Mouse (Mus musculus) kidney, adult 9 months (tissue): ENCODE results near the gene Pxn.
"Not testable (repeated sequence)": the region's sequence is repeated elsewhere in the genome, so short reads cannot be mapped to it uniquely, and the experiment has no call there.

Experiments
- DNase-seq: peaks from one replicate; pipeline ENCODE4 v3.0.0; 2022

Pxn gene

GRCm38 (mm10) chr5:115487353-115487752, 19.1 kb upstream of the Pxn start:
- DNase-seq, result peak; percentile 12

DNA sequence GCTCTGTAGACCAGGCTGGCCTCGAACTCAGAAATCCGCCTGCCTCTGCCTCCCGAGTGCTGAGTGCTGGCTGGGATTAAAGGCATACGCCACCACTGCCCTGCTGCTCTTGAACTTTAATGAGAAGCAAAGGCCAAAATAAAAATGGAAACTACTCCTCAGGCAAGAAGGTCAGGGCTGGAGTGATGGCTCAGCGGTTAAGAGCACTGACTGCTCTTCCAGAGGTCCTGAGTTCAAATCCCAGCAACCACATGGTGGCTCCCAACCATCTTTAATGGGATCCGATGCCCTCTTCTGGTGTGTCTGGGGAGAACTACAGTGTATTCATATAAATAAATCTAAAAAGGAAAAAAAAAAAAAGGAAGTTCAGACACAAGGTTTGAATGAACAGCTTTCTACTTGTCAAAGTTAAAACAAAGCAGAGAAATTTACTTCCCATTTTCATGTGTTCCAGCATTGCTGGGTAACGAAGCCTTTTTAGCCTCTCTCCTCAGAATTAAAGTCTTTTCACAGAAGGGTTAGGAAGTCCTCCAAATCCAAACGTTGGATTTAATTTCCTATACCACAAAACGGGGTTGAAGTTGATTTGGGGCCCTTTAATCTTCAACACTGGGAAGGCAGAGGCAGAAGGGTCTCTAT, 18.4 kb upstream of the Pxn start:
- peak; percentile 18 for DNase-seq

DNA sequence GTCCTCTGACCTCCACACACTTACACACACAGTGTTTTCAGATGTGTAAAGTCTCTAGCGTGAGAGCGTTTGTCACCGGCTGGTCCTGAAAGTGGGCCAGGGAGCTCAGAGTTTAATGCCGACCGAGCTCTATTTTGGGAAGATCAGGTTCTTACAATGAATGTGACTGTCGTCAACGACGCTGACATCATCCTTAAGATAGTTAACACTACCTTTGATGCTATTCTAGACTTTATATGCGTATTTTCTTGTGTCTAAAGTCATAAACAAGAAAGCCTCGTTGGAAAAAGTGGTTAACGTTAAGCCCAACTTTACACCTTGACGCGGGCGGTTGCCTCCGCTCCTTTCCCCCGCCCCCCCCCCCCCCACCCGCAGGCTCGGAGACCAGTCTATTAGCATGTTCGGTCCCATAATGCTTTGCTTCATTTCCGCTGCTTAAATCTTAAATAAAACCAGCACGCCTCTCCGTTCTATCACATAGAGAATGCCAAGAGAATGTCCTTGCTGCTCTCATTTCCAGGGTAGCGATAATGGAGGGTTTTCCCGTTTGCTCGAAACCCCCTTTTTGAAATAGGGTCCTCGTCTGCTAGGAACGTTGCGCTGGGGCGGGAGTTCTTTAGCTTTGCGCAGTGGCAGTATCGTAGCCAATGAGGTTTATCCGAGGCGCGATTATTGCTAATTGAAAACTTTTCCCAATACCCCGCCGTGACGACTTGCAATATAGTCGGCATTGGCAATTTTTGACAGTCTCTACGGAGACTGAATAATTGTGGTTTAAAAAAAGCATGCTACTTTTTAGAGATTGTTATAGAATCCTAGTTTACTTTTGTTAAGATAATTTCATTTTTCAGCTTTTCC, 17.4 kb upstream of the Pxn start:
- peak; percentile 86 for DNase-seq

DNA sequence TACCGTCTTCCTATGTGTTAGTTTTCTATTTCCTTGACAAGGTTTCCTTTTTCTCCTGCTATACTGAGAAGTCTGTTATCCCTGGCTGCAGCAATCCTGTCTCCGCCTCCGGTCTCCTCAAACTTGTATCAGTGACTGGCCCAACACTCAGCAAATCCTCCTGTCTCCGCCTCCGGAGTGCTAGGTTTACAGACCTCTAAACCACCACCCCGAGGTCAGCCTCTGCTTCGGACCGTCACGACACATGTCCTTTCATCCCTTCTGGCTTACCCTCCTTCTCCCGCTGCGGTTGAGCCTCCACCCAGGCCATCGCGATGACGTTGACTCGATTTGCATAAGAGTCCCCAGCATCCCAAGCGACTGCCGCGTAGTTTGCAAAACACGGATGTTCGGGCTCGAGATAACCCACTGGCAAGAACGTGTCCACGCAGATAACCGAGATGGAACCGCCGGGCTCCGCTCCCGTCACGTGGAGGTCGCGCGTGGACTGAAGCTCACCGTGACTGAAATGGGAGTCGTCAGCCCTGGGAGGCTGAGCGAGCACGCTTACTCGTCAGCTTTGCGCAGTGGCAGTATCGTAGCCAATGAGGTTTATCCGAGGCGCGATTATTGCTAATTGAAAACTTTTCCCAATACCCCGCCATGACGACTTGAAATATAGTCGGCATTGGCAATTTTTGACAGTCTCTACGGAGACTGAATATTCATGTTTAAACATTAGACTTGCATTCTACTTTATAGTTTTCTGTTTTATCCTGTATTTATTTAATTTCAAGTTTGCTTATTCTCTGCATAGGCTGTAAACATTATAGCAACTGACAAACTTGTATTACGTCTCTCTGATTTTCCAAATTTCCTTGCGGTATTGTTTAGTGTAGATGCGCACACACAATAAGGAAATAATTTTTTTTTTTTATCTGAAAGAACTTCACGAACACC, 16.5 kb upstream of the Pxn start:
- peak; percentile 93 for DNase-seq

DNA sequence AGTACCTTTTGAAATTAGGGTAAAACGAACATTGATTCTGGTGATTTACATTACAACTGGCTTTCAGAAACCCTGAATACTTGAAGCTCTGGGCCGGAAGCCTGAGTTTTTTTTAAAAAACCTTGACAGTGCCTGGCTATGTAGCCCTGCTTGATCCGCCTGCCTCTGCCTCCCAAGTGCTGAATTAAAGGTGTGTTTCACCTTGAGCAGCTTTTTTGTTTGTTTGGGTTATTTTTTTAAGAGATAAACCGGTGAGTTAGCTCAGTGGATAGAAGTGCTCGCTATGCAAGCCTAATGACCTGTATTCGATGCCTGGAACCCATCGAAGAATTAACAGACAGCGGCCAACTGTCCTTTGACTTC, 15.9 kb upstream of the Pxn start:
- no peak for DNase-seq

DNA sequence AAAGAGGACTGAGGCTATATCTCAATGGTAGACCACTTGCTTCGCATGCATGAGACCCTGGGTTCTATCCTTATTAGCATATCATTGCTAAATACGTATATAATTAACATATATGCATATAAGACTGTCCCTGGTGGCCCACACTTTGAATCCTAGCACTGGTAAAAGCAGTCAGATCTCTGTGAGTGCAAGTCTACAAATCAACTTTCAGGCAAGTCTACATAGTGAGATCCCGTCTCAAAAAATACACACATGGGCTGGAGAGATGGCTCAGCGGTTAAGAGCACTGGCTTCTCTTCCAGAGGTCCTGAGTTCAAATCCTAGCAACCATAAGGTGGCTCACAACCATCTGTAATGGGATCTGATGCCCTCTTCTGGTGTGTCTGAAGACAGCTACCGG, 15.4 kb upstream of the Pxn start:
- peak; percentile 22 for DNase-seq

DNA sequence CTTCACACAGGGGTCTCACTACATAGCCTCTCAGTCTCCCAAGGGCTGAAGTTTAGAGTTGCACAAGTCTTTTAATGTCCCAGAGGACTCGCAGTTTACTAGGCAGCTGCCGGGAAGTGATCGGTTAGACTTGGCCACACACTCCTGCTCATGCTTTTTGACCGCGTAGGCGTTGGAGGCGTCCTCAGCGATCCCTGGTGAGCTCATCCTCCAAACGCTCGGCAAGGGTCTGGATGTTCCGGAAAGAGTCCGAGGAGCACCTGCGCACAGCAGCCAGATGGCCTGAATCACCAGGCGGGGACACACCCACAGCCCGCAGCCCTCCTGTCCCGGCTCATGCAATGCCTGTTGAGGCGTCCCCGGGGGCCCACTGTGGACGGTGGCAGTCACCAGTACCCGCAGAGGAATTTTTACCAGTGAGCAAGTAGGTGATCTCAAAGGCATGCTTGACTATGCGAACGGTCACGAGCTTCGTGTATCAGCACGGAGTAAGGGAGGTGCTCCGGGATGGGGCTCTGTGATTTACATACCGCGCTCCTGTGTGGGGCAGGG, 14.6 kb upstream of the Pxn start:
- peak; percentile 63 for DNase-seq

- no peak for DNase-seq
Measured at GRCm38 (mm10) chr5:115492711-115493335, 13.7 kb upstream of the Pxn start.

DNA sequence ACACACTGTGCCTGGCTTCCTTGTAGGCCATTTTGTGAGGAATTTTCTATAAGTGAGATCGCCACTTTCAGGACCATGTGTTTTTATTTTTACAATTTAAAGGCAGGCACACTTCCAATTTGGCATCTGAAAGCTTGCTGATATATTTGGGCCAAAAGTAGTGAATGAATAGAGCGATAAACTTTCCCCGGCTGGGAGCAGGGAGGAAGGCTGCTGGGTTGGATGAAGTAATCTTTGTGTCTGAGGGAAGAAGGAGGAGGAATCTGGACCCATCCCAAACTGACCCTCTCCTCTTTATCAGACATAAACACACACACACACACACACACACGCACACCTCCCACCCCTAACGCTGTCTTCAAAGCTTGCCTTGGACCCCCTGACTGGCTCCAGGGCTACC, 13.0 kb upstream of the Pxn start:
- DNase-seq, result no peak

GRCm38 (mm10) chr5:115495618-115496017, 10.9 kb upstream of the Pxn start:
- not testable (repeated sequence) for DNase-seq

GRCm38 (mm10) chr5:115497033-115497432, 9.4 kb upstream of the Pxn start:
- no peak for DNase-seq

DNA sequence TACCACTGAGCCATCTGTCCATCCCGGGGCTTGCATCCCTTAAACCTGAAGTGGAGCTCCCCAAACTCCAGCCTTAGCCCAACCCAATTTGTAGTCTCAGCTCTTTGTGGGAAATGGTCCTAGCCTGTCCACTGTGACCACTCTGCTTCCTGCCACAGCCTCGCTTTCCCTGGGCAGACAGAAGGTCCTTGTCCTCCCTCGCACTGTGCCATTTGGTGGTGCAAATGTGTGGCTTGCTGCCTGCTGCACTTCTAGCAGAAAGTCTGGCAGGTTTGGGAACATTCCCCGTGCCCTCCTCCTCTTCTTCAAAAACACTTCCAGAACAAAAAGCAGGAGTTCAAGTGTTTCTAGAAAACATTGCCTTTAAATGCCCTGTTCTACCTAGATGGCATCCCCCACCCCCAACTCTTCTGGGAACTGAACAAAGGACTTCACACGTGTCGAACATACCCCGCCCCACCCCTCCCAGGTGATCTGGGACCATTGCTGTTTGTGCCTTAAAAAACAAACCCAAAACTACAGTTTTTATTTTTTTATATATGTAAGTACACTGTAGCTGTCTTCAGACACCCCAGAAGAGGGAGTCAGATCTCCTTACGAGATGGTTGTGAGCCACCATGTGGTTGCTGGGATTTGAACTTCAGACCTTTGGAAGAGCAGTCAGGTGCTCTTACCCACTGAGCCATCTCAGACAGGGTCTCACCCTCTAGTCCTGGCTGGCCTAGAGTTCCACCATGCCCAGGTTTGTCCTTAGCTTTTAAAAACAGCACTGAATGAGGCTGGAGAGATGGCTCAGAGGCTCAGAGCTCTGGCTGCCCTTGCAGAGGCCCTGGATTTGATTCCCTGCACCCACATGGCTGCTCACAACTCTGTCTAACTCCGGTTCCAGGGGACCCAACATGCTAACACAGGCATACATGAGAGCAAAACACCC, 7.9 kb upstream of the Pxn start:
- DNase-seq, result no peak

DNA sequence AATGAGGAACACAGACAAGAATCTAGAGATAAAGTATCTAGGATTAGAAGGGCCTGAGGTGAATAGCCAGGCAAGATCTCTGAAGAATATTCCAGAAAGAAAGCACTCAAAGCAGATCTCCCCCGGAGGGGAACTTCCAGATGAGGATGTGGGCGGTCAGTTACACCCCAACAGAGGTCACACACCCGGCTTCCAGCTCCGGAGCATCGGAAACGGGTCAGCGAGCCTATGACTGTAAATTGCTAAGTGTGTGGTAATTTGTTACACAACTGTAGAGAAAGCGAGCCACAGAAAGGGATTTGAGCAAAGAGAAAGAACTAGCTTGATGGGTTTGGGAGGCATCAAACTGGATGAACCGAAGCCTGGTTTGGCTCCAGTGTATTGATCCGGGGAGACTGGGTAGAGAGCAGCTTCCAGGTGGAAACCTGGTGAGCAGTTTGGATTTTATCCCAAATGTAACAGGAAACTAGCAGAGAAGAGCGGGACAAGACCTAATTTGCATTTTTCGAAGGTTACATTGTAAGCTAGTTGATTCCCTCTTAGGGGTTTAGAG, 6.0 kb upstream of the Pxn start:
- peak; percentile 69 for DNase-seq

DNA sequence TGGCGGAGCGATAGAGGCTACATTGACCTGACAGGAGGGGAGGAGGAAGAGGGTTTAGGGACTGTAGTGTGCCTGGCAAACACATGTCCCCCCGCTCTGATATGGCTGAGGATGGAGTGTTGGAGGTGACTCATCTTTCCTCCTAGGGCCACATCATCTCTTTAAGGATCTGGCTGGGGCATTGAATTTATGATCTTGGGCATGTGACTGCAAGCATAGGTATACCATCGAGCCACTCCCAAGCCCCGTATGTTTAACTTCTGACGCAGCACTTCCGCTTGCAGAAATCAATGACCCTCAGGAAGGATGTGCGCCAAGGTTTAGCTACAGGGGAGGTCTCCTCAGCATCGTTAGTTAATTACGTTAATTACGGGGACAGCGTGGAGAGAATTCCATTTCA, 3.4 kb upstream of the Pxn start:
- no peak for DNase-seq

- not testable (repeated sequence) for DNase-seq
Measured at GRCm38 (mm10) chr5:115505617-115506016, 859 bp upstream of the Pxn start.

DNA sequence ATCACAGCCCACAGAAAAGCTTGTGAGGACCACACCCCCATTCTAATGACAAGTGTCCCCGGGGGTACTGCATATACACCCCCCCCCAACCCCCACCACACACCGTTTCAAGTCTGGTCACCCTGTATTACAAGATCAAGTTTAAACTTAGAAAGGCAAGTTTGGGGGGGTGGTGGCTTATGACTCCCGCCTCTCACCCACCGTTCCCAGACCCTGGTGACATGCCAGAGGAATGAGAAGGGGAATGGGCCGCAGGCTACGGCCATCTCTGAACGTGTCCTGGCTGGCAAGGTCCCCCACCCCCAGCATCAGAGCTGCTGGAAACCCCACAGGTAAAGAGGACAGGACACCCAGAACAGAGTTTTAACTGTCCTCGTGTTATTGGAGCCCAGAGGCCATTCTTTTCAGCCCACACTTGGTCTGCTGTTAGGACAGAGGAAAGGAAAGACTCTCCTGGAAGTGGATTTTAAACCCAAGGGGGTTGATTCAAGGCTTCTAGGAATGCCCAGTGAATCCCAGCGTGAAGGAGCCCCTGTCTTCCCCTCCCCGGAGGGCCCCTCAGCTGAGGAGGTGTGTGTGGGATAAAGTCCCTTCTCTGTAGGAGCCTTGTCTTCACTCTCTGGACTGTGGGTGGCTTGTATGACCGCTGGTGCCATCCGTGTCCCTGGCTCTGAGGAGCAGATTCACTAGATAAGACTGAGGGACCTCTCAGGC, 948 bp downstream of the Pxn start:
- no peak for DNase-seq

DNA sequence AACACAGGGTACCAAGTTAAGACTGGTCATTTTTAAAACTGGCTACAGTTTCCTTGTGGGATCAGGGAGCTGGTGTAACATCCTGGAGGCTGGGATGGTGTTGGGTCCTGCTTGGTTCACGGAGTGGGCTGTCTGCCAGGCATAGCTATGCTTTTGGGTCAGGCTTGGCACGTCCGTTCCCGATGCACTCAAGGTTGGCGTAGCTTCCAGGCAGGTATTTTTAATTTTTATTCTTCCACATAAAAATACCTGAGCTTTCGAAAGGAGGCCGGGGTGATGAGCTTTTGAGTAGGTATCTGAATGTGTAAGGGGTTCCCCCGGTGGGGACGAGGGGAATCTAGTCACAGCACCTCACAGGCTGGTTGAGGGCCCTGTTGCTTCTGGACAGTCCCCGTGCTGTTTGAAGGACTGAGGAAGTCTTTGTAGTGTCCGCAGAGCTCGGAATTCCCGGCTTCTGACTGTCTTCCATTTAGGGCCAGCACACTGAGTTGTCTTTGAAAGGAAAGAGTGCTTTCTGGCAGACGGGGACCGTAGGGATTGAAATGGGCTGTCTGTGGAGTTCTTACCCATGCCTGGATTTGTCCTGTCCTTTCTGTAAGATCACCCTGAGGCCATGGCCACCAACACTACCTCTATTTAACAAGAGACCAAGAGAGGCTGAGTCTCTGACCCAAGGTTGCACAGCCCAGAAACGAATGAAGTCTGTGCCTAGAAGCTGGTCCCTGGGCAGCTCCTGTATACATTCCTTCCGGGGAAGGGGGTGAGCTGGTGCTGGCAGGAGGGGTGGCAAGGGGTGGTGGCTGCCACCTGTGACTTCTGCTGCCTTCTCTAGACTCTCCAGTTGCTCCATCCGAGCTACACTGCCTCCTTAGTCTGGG, 1.7 kb downstream of the Pxn start:
- peak; percentile 87 for DNase-seq

GRCm38 (mm10) chr5:115508859-115509147, 2.3 kb downstream of the Pxn start:
- peak; percentile 94 for DNase-seq

GRCm38 (mm10) chr5:115509321-115509761, 2.9 kb downstream of the Pxn start:
- DNase-seq, result no peak
